ENCODE assay signal across 19 mouse cellular contexts in genomic region chr6:71420848-71421247, GRCm38 (mm10). TPM values are rescaled to one million over a fixed set of nuclear protein-coding genes. Genes with fewer than 3 reads are reported as not detected.
DNase-seq lines count a peak whose midpoint lies in the region; ATAC-seq and TF ChIP-seq lines count a peak whose summit lies in the region.
"Had no signal": no experiment of that assay in that cellular context is flagged by ENCODE, and none has a peak within 500 bp of the region (broad histone marks: within the 10 kb centered on the region; RNA-seq: fewer than 3 reads in every experiment).

No protein-coding gene starts in this region.

- H3K9ac ChIP-seq in kidney, embryonic 15.5 days: no peak overlapping the region
- no peak overlapping the region for H3K9ac ChIP-seq in intestine, embryonic 15.5 days
- no peak overlapping the region for H3K9ac ChIP-seq in intestine, embryonic 16.5 days (ENCODE audit: low read depth, low read length)
- H3K9ac ChIP-seq: heart, embryonic 13.5 days; hindbrain, embryonic 12.5 days had no signal

- H3K4me1 ChIP-seq in kidney, embryonic 15.5 days: no peaks in the 10 kb centered on the region
- H3K4me1 ChIP-seq in intestine, embryonic 15.5 days (replicated peaks): 0 out of 2 replicates have a peak, but pooled peaks cover 7% of the 10 kb centered on the region
- peaks cover 16% of the 10 kb centered on the region for H3K4me1 ChIP-seq in intestine, embryonic 16.5 days (ENCODE audit: control insufficient read depth, insufficient read depth, low read length)
- peaks cover 16% of the 10 kb centered on the region; the same call in 1 of the 2 replicates for H3K4me1 ChIP-seq in small intestine, adult 2 months (ENCODE audit: control insufficient read depth, insufficient read depth, insufficient read length, low read length)
- H3K4me1 ChIP-seq: embryonic facial prominence, embryonic 10.5 days; forebrain, embryonic 10.5 days; heart, embryonic 13.5 days; hindbrain, embryonic 12.5 days had no signal

- ATAC-seq in kidney, embryonic 15.5 days (replicated peaks; ENCODE audit: low FRiP score): no peak
- peak; percentile 52; the same call in 1 of the 2 replicates for ATAC-seq in intestine, embryonic 15.5 days
- ATAC-seq in intestine, embryonic 16.5 days: peak; percentile 61
- ATAC-seq: forebrain, embryonic 14.5 days had no signal

- H3K9me3 ChIP-seq in kidney, embryonic 15.5 days (replicated peaks): no peaks in the 10 kb centered on the region
- no peaks in the 10 kb centered on the region for H3K9me3 ChIP-seq in intestine, embryonic 15.5 days
- no peaks in the 10 kb centered on the region for H3K9me3 ChIP-seq in intestine, embryonic 16.5 days (ENCODE audit: control insufficient read depth, low read length)
- H3K9me3 ChIP-seq: embryonic facial prominence, embryonic 10.5 days; forebrain, embryonic 10.5 days; heart, embryonic 13.5 days; hindbrain, embryonic 12.5 days had no signal

- peaks cover 22% of the 10 kb centered on the region for H3K36me3 ChIP-seq in kidney, embryonic 15.5 days
- H3K36me3 ChIP-seq in intestine, embryonic 15.5 days: no peaks in the 10 kb centered on the region
- H3K36me3 ChIP-seq in intestine, embryonic 16.5 days (ENCODE audit: control insufficient read depth, insufficient read depth, low read length): no peaks in the 10 kb centered on the region
- peaks cover 4% of the 10 kb centered on the region; the same call in 1 of the 2 replicates for H3K36me3 ChIP-seq in small intestine, adult 2 months (ENCODE audit: control insufficient read depth, insufficient read depth, low read length)

- no peaks in the 10 kb centered on the region for H3K27me3 ChIP-seq in kidney, embryonic 15.5 days
- H3K27me3 ChIP-seq in intestine, embryonic 15.5 days (replicated peaks): no peaks in the 10 kb centered on the region
- no peaks in the 10 kb centered on the region for H3K27me3 ChIP-seq in intestine, embryonic 16.5 days (replicated peaks; ENCODE audit: control insufficient read depth, insufficient read depth, low read length)
- H3K27me3 ChIP-seq in small intestine, adult 2 months (ENCODE audit: control insufficient read depth, insufficient read depth, low read length): no peaks in the 10 kb centered on the region
- H3K27me3 ChIP-seq: heart, embryonic 13.5 days; hindbrain, embryonic 12.5 days had no signal

- no peak for TF ChIP-seq POLR2A in small intestine, adult 2 months (IDR thresholded peaks at IDR 0.05; ENCODE audit: low read depth, low read length)

- 78% methylated on average over 6 of the region's 6 CpGs for WGBS in kidney, embryonic 15.5 days
- 54% methylated on average over 6 of the region's 6 CpGs for WGBS in intestine, embryonic 15.5 days
- 54% methylated on average over 6 of the region's 6 CpGs for WGBS in intestine, embryonic 16.5 days
- 27% methylated on average over 6 of the region's 6 CpGs for WGBS in small intestine, adult 2 months

- H3K4me2 ChIP-seq in kidney, embryonic 15.5 days: no peak overlapping the region
- H3K4me2 ChIP-seq in intestine, embryonic 15.5 days (replicated peaks): no peak overlapping the region
- no peak overlapping the region for H3K4me2 ChIP-seq in intestine, embryonic 16.5 days (ENCODE audit: low read depth, low read length)
- H3K4me2 ChIP-seq: heart, embryonic 13.5 days; hindbrain, embryonic 12.5 days had no signal

- H3K27ac ChIP-seq in kidney, embryonic 15.5 days: no peak overlapping the region
- no peak overlapping the region for H3K27ac ChIP-seq in intestine, embryonic 15.5 days
- H3K27ac ChIP-seq in intestine, embryonic 16.5 days (ENCODE audit: low read length): peak overlapping the region; percentile 63
- H3K27ac ChIP-seq in small intestine, adult 2 months (ENCODE audit: insufficient read depth, low read depth, low read length): peak overlapping the region; percentile 39; the same call in 1 of the 2 replicates
- H3K27ac ChIP-seq: embryonic facial prominence, embryonic 10.5 days; forebrain, embryonic 10.5 days; heart, embryonic 13.5 days; hindbrain, embryonic 12.5 days had no signal

- no peak overlapping the region for H3K4me3 ChIP-seq in kidney, embryonic 15.5 days (replicated peaks)
- H3K4me3 ChIP-seq in intestine, embryonic 15.5 days (replicated peaks): no peak overlapping the region
- H3K4me3 ChIP-seq in intestine, embryonic 16.5 days (ENCODE audit: low read length): no peak overlapping the region
- no peak overlapping the region for H3K4me3 ChIP-seq in small intestine, adult 2 months (ENCODE audit: low read depth, low read length)
- H3K4me3 ChIP-seq: embryonic facial prominence, embryonic 10.5 days; forebrain, embryonic 10.5 days; heart, embryonic 13.5 days; hindbrain, embryonic 12.5 days had no signal

- TF ChIP-seq CTCF in small intestine, adult 2 months (IDR thresholded peaks at IDR 0.05; ENCODE audit: extremely low read depth, insufficient read length, insufficient replicate concordance, low read depth, low read length): no peak

- DNase-seq in kidney, adult 9 months: peak; percentile 54
- no peak for DNase-seq in right cerebral cortex, postnatal 4 days
- DNase-seq in frontal cortex, adult 2 months (ENCODE audit: extremely low spot score in 1 of 2, low spot score in 1 of 2): no peak
- DNase-seq: adrenal gland, adult 2 months; adrenal gland, postnatal 36 days; cerebellum, adult 2 months; cerebellum, postnatal 10 days; gastrocnemius, postnatal 36 days; heart, postnatal 4 days had no signal

RNA-seq across cellular contexts. Expression of gene Rmnd5a, which starts 19.6 kb away (rescaled TPM):
- 14.1 and 14.7 TPM in 2 replicates for polyA plus RNA-seq in kidney, embryonic 15.5 days (2015; fragmentation: Nextera tagmentation; extraction: Ambion mirVana)
- polyA plus RNA-seq in intestine, embryonic 15.5 days (2015; fragmentation: Nextera tagmentation; extraction: Ambion mirVana): 13.9 and 16.0 TPM in 2 replicates
- 9.3 and 10.3 TPM in 2 replicates for polyA plus RNA-seq in intestine, embryonic 16.5 days (2015; fragmentation: Nextera tagmentation; extraction: Ambion mirVana)
- polyA plus RNA-seq in small intestine, adult 2 months (2012; rRNA removed): 4.9 and 12.5 TPM in 2 replicates
- 67.5 and 67.8 TPM in 2 replicates for polyA plus RNA-seq in frontal cortex, adult 2 months (2012; rRNA removed)

RNA-seq across cellular contexts. Expression of gene Cd8a, which starts 47.6 kb away (rescaled TPM):
- polyA plus RNA-seq in kidney, embryonic 15.5 days (2015; fragmentation: Nextera tagmentation; extraction: Ambion mirVana): 0.09 and 0.13 TPM in 2 replicates
- polyA plus RNA-seq in intestine, embryonic 15.5 days (2015; fragmentation: Nextera tagmentation; extraction: Ambion mirVana): not detected in 2 replicates
- not detected in 2 replicates for polyA plus RNA-seq in intestine, embryonic 16.5 days (2015; fragmentation: Nextera tagmentation; extraction: Ambion mirVana)
- polyA plus RNA-seq in small intestine, adult 2 months (2012; rRNA removed): 4.2 and 6.4 TPM in 2 replicates
- polyA plus RNA-seq in frontal cortex, adult 2 months (2012; rRNA removed): 0.02 TPM in 1 of 2 replicates, not detected in the other
- polyA plus RNA-seq: embryonic facial prominence, embryonic 10.5 days; embryonic facial prominence, embryonic 14.5 days; forebrain, embryonic 10.5 days; forebrain, embryonic 14.5 days; heart, embryonic 13.5 days; hindbrain, embryonic 12.5 days had no signal

Comparison
In these comparisons a context has a peak if more than half of its experiments do, and no peak if none do; other contexts are left out.
1. H3K27ac ChIP-seq: peak in intestine, embryonic 16.5 days (single experiment) and small intestine, adult 2 months (single experiment); none in kidney, embryonic 15.5 days (single experiment) and intestine, embryonic 15.5 days (single experiment).